Mouse (Mus musculus): ENCODE data around the gene Ccdc155.

GRCm38 (mm10) chr7:45229046-45229445 lies 24.4 kb upstream of the Ccdc155 start:
- TF ChIP-seq POLR2A (IDR thresholded peaks at IDR 0.05; ENCODE audit: borderline replicate concordance, extremely low read depth, insufficient read depth, insufficient read length, poor library complexity, severe bottlenecking) (no peak), CTCF (IDR thresholded peaks at IDR 0.05; ENCODE audit: borderline replicate concordance, extremely low read depth, insufficient read depth, insufficient read length) (no peak)

All from brain, embryonic 14.5 days (tissue).